14 mouse cellular contexts compared by ENCODE assay signal in genomic region chr1:89583369-89583768, GRCm38 (mm10).
DNase-seq lines count a peak whose midpoint lies in the region; ATAC-seq and TF ChIP-seq lines count a peak whose summit lies in the region.
"Had no signal": no experiment of that assay in that cellular context is flagged by ENCODE, and none has a peak within 500 bp of the region (broad histone marks: within the 10 kb centered on the region; RNA-seq: fewer than 3 reads in every experiment).

No protein-coding gene starts in this region.

- TF ChIP-seq POLR2A in brain, embryonic 14.5 days (IDR thresholded peaks at IDR 0.05; ENCODE audit: borderline replicate concordance, extremely low read depth, insufficient read depth, insufficient read length, poor library complexity, severe bottlenecking), result no peak

- peak; percentile 38 for TF ChIP-seq CTCF in heart, postnatal 0 days (IDR thresholded peaks at IDR 0.05; ENCODE audit: low read depth)
- peak; percentile 16; the same call in 1 of the 2 replicates for TF ChIP-seq CTCF in brain, embryonic 14.5 days (IDR thresholded peaks at IDR 0.05; ENCODE audit: borderline replicate concordance, extremely low read depth, insufficient read depth, insufficient read length)

- no peak for DNase-seq in heart, postnatal 0 days (ENCODE audit: low spot score)
- no peak for DNase-seq in heart, adult 18-20 months
- peak; percentile 35 for DNase-seq in 3T3-L1 (ENCODE audit: low read depth, low spot score)
- no peak for DNase-seq in brain, embryonic 14.5 days (ENCODE audit: low read depth)
- no peak for DNase-seq in midbrain, embryonic 14.5 days
- no peak for DNase-seq in right cerebral cortex, postnatal 36 days (ENCODE audit: low spot score in 2 of 2)
- no peak for DNase-seq in adrenal gland, postnatal 36 days
- DNase-seq: adrenal gland, postnatal 10 days; cerebellum, adult 18-20 months; thymus, postnatal 25 days had no signal

- no peak overlapping the region for H3K9ac ChIP-seq in heart, postnatal 0 days (replicated peaks; ENCODE audit: low read depth, low read length)
- H3K9ac ChIP-seq in midbrain, embryonic 14.5 days (replicated peaks; ENCODE audit: low read length), result 0 out of 2 replicates have a peak overlapping the region, but pooled peaks have one; percentile 0
- H3K9ac ChIP-seq: liver, embryonic 12.5 days had no signal

- no peak overlapping the region for H3K27ac ChIP-seq in heart, postnatal 0 days (ENCODE audit: low read depth)
- H3K27ac ChIP-seq in midbrain, embryonic 14.5 days (replicated peaks; ENCODE audit: low read depth, low read length), result no peak overlapping the region
- H3K27ac ChIP-seq: liver, embryonic 12.5 days; macrophage had no signal

- 79% methylated on average over 5 of the region's 5 CpGs for WGBS in heart, postnatal 0 days
- 80% methylated on average over 5 of the region's 5 CpGs for WGBS in midbrain, embryonic 14.5 days

- H3K4me3 ChIP-seq in heart, postnatal 0 days (ENCODE audit: low read depth, low read length), result no peak overlapping the region
- peak overlapping the region; percentile 93 for H3K4me3 ChIP-seq in midbrain, embryonic 14.5 days (replicated peaks; ENCODE audit: low read depth, low read length)
- H3K4me3 ChIP-seq: liver, embryonic 12.5 days had no signal

- H3K4me2 ChIP-seq in heart, postnatal 0 days (ENCODE audit: low read depth, low read length), result no peak overlapping the region
- H3K4me2 ChIP-seq in midbrain, embryonic 14.5 days (ENCODE audit: low read length), result peak overlapping the region; percentile 95
- H3K4me2 ChIP-seq: liver, embryonic 12.5 days had no signal

- H3K4me1 ChIP-seq in heart, postnatal 0 days (ENCODE audit: control insufficient read depth, insufficient read depth), result peaks cover 23% of the 10 kb centered on the region
- H3K4me1 ChIP-seq in midbrain, embryonic 14.5 days (ENCODE audit: control insufficient read depth, insufficient read depth, low read length), result peaks cover 72% of the 10 kb centered on the region

- ATAC-seq in heart, postnatal 0 days (ENCODE audit: insufficient read depth, low read depth), result no peak
- ATAC-seq in midbrain, embryonic 14.5 days (ENCODE audit: low FRiP score, low TSS enrichment), result no peak
- ATAC-seq: CD4-positive, CD25-positive, alpha-beta regulatory T cell, adult 4 months; liver, embryonic 12.5 days; Patski had no signal

- no peak for TF ChIP-seq EP300 in heart, postnatal 0 days (IDR thresholded peaks at IDR 0.05; ENCODE audit: low read depth)

- no peaks in the 10 kb centered on the region for H3K36me3 ChIP-seq in heart, postnatal 0 days (replicated peaks; ENCODE audit: control insufficient read depth, insufficient read depth, low read length)
- no peaks in the 10 kb centered on the region for H3K36me3 ChIP-seq in midbrain, embryonic 14.5 days (ENCODE audit: control insufficient read depth, insufficient read depth, low read length)
- H3K36me3 ChIP-seq: liver, embryonic 12.5 days had no signal

- no peaks in the 10 kb centered on the region; the same call in 1 of the 2 replicates for H3K27me3 ChIP-seq in heart, postnatal 0 days (ENCODE audit: control insufficient read depth, insufficient read depth, low read length)
- no peaks in the 10 kb centered on the region for H3K27me3 ChIP-seq in midbrain, embryonic 14.5 days (ENCODE audit: control insufficient read depth, insufficient read depth, low read length)
- H3K27me3 ChIP-seq: Patski had no signal

- no peaks in the 10 kb centered on the region for H3K9me3 ChIP-seq in heart, postnatal 0 days (replicated peaks; ENCODE audit: control insufficient read depth, low read length)
- H3K9me3 ChIP-seq in midbrain, embryonic 14.5 days (ENCODE audit: control insufficient read depth, low read length), result no peaks in the 10 kb centered on the region
- H3K9me3 ChIP-seq: liver, embryonic 12.5 days had no signal
